13 mouse cellular contexts compared by ENCODE assay signal in the genomic region with DNA sequence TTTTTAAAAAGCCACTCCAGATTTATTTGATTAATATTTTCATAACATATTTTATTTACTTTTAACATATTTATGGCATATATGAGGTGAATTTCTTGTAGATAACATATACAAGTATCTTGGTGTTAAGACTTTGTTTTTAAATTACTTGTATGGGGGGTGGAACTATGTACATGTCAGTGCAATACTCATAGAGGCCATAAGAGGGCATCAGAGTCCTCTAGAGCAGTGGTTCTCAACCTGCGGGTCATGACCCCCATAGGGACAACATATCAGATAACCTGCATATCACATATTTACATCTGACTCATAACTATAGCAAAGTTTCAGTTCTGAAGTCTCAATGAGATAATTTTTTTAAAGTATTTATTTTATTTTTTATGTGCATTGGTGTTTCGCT. TPM values are rescaled to one million over a fixed set of nuclear protein-coding genes. Genes with fewer than 3 reads are reported as not detected.
A peak's percentile ranks its signal among the peaks of the same experiment; 100 is the strongest.
DNase-seq lines count a peak whose midpoint lies in the region; ATAC-seq and TF ChIP-seq lines count a peak whose summit lies in the region.
"Had no signal": no experiment of that assay in that cellular context is flagged by ENCODE, and none has a peak within 500 bp of the region (broad histone marks: within the 10 kb centered on the region; RNA-seq: fewer than 3 reads in every experiment).

No protein-coding gene starts in this region.

- WGBS in kidney, postnatal 0 days: 86% methylated on average over 2 of the region's 2 CpGs
- 82% methylated on average over 2 of the region's 2 CpGs for WGBS in midbrain, embryonic 10.5 days

- H3K36me3 ChIP-seq in kidney, postnatal 0 days (ENCODE audit: insufficient read depth, low read length): no peaks in the 10 kb centered on the region
- H3K36me3 ChIP-seq in midbrain, embryonic 10.5 days: no peaks in the 10 kb centered on the region
- H3K36me3 ChIP-seq: forebrain, embryonic 15.5 days had no signal

- no peak for ATAC-seq in kidney, postnatal 0 days (replicated peaks; ENCODE audit: low FRiP score, low read depth)
- ATAC-seq in megakaryocyte, adult 5-6 weeks (ENCODE audit: poor library complexity, severe bottlenecking): 0 out of 2 replicates have a peak, but pooled peaks have one; percentile 54
- ATAC-seq: forebrain, embryonic 15.5 days had no signal

- peak; percentile 14 for DNase-seq in kidney, postnatal 0 days (ENCODE audit: low spot score)
- DNase-seq in kidney, adult 9 months: no peak
- peak; percentile 55 for DNase-seq in CD4-positive helper T cell, adult 2 months (ENCODE audit: low read depth, low spot score)
- peak; percentile 14 for DNase-seq in MN1 (ENCODE audit: low spot score)
- no peak for DNase-seq in midbrain, embryonic 10.5 days (ENCODE audit: low spot score)
- DNase-seq in left cerebral cortex, postnatal 4 days: no peak
- no peak for DNase-seq in adrenal gland, postnatal 4 days (ENCODE audit: low spot score in 2 of 2)
- DNase-seq: adrenal gland, postnatal 10 days; kidney, postnatal 10 days had no signal

- intact Hi-C loops in left cerebral cortex, postnatal 4 days (cut with DNase I): no loop called here

- H3K4me3 ChIP-seq in kidney, postnatal 0 days (replicated peaks; ENCODE audit: low read depth, low read length): no peak overlapping the region
- H3K4me3 ChIP-seq in midbrain, embryonic 10.5 days: no peak overlapping the region
- H3K4me3 ChIP-seq: forebrain, embryonic 15.5 days had no signal

- H3K27me3 ChIP-seq in kidney, postnatal 0 days (ENCODE audit: insufficient read depth, low read length): no peaks in the 10 kb centered on the region
- no peaks in the 10 kb centered on the region for H3K27me3 ChIP-seq in midbrain, embryonic 10.5 days (ENCODE audit: low read depth, poor library complexity, severe bottlenecking)
- H3K27me3 ChIP-seq: forebrain, embryonic 15.5 days had no signal

- H3K4me2 ChIP-seq in kidney, postnatal 0 days (ENCODE audit: low read length): no peak overlapping the region
- H3K4me2 ChIP-seq: forebrain, embryonic 15.5 days had no signal

- H3K9me3 ChIP-seq in kidney, postnatal 0 days (replicated peaks; ENCODE audit: low read length): no peaks in the 10 kb centered on the region
- H3K9me3 ChIP-seq in midbrain, embryonic 10.5 days (replicated peaks): no peaks in the 10 kb centered on the region
- H3K9me3 ChIP-seq: forebrain, embryonic 15.5 days had no signal

- no peak overlapping the region for H3K9ac ChIP-seq in kidney, postnatal 0 days (ENCODE audit: low read depth, low read length)
- H3K9ac ChIP-seq: forebrain, embryonic 15.5 days had no signal

- peak; percentile 53 for TF ChIP-seq CTCF in kidney, postnatal 0 days (IDR thresholded peaks at IDR 0.05; ENCODE audit: low read depth)

- no peaks in the 10 kb centered on the region for H3K4me1 ChIP-seq in kidney, postnatal 0 days (replicated peaks; ENCODE audit: insufficient read depth, low read length)
- peaks cover 8% of the 10 kb centered on the region for H3K4me1 ChIP-seq in midbrain, embryonic 10.5 days
- H3K4me1 ChIP-seq: forebrain, embryonic 15.5 days had no signal

- H3K27ac ChIP-seq in kidney, postnatal 0 days: no peak overlapping the region
- no peak overlapping the region for H3K27ac ChIP-seq in midbrain, embryonic 10.5 days (replicated peaks)
- H3K27ac ChIP-seq: forebrain, embryonic 15.5 days had no signal

RNA-seq across cellular contexts. Expression of a gene that starts 6.7 kb away (rescaled TPM):
- 35.0 and 37.6 TPM in 2 replicates for polyA plus RNA-seq in kidney, postnatal 0 days (2015; fragmentation: Nextera tagmentation; extraction: Ambion mirVana)
- 0.51 TPM in 1 of 2 replicates, not detected in the other for total RNA-seq in megakaryocyte, adult 5-6 weeks (2015)
- total RNA-seq in megakaryocyte, adult 5-6 weeks (2017): 0.29 TPM in 1 of 2 replicates, not detected in the other
- polyA plus RNA-seq in midbrain, embryonic 10.5 days (2016; fragmentation: Nextera tagmentation; extraction: Ambion mirVana): 29.3 and 30.9 TPM in 2 replicates
- total RNA-seq in left cerebral cortex, postnatal 4 days (2021): 10 to 100 TPM; 74.6 to 78.1 TPM
- 10 to 100 TPM; 33.8 to 37.2 TPM for total RNA-seq in adrenal gland, postnatal 4 days (2021)

RNA-seq across cellular contexts. Expression of a gene that starts 48.2 kb away (rescaled TPM):
- polyA plus RNA-seq in kidney, postnatal 0 days (2015; fragmentation: Nextera tagmentation; extraction: Ambion mirVana): not detected in 2 replicates
- not detected in 2 replicates for total RNA-seq in megakaryocyte, adult 5-6 weeks (2015)
- not detected in 2 replicates for total RNA-seq in megakaryocyte, adult 5-6 weeks (2017)
- polyA plus RNA-seq in midbrain, embryonic 10.5 days (2016; fragmentation: Nextera tagmentation; extraction: Ambion mirVana): not detected in 2 replicates
- total RNA-seq in left cerebral cortex, postnatal 4 days (2021): under 1 TPM in 1 of 2 experiments, not detected in 1; 0.32 TPM
- under 1 TPM in 1 of 2 experiments, not detected in 1; 0.25 TPM for total RNA-seq in adrenal gland, postnatal 4 days (2021)
- polyA plus RNA-seq: forebrain, embryonic 15.5 days; heart, embryonic 16.5 days; limb, embryonic 11.5 days had no signal

Comparison
In these comparisons a context has a peak if more than half of its experiments do, and no peak if none do; other contexts are left out.
1. DNase-seq: peak in kidney, postnatal 0 days (single experiment), CD4-positive helper T cell, adult 2 months (single experiment) and MN1 (single experiment); none in kidney, adult 9 months (single experiment), midbrain, embryonic 10.5 days (single experiment), left cerebral cortex, postnatal 4 days (single experiment) and adrenal gland, postnatal 4 days (0 of 2).
2. RNA of a gene that starts 6.7 kb away (total RNA-seq): 74.6 to 78.1 TPM in left cerebral cortex, postnatal 4 days and 33.8 to 37.2 TPM in adrenal gland, postnatal 4 days; 0.29 to 0.51 TPM in megakaryocyte, adult 5-6 weeks; every median in the first group is over 10 times any median in the second.